Mouse (Mus musculus): ENCODE data around the gene Flvcr1. TPM values are rescaled to one million over a fixed set of nuclear protein-coding genes. Genes with fewer than 3 reads are reported as not detected.

Gene Flvcr1
- polyA plus RNA-seq, 1 experiment from 2014 or later: 3.3 TPM

DNA sequence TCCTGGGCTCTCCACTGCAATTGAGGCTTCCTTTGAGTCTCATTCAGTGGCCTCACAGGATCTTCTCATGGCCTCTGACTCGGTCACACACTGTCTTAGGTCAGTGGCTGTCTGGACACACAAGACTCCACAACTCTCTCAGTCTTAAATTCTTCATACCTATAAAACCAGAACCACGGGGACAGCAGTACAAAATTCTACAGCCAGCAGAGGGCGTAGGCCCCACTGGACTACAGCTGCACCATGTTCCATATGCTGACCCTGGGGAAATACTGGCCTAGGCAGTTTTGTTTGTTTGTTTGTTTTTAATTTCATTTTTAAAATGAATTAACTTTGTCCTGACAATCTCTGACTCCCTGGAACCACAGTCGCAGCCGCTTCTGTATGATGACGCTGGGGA lies 23.8 kb downstream of the Flvcr1 start:
- H3K36me3 ChIP-seq (ENCODE audit: control insufficient read depth, insufficient read depth): peaks cover 6% of the 10 kb centered on the region; the same call in 1 of the 2 replicates
- H3K27ac ChIP-seq (ENCODE audit: low read length): no peak overlapping the region
- 66% methylated on average over 6 of the region's 6 CpGs for WGBS
- no peak overlapping the region for H3K4me2 ChIP-seq (ENCODE audit: low read depth, low read length)
- H3K9me3 ChIP-seq (replicated peaks; ENCODE audit: control insufficient read depth, low read length): peaks cover 8% of the 10 kb centered on the region
- no peaks in the 10 kb centered on the region for H3K4me1 ChIP-seq (ENCODE audit: control insufficient read depth, insufficient read depth, low read length)
- H3K27me3 ChIP-seq (ENCODE audit: control insufficient read depth, insufficient read depth, low read length): no peaks in the 10 kb centered on the region
- H3K4me3 ChIP-seq (ENCODE audit: low read length): no peak overlapping the region
- no peak for ATAC-seq (replicated peaks; ENCODE audit: extremely low read depth, insufficient read depth, low FRiP score)
- H3K9ac ChIP-seq (ENCODE audit: low read length): no peak overlapping the region

GRCm38 (mm10) chr1:191000686-191001085 lies 25.3 kb downstream of the Flvcr1 start:
- Histone ChIP-seq H3K9ac (ENCODE audit: low read length) (no peak overlapping the region), H3K4me1 (ENCODE audit: control insufficient read depth, insufficient read depth, low read length) (peaks cover under 1% of the 10 kb centered on the region), H3K4me3 (ENCODE audit: low read length) (no peak overlapping the region), H3K27ac (ENCODE audit: low read length) (no peak overlapping the region), H3K27me3 (ENCODE audit: control insufficient read depth, insufficient read depth, low read length) (no peaks in the 10 kb centered on the region), H3K36me3 (ENCODE audit: control insufficient read depth, insufficient read depth) (0 out of 2 replicates have a peak, but pooled peaks cover 3% of the 10 kb centered on the region), H3K9me3 (replicated peaks; ENCODE audit: control insufficient read depth, low read length) (peaks cover 8% of the 10 kb centered on the region), H3K4me2 (ENCODE audit: low read depth, low read length) (no peak overlapping the region)
- WGBS: 47% methylated on average over 3 of the region's 3 CpGs
- ATAC-seq (replicated peaks; ENCODE audit: extremely low read depth, insufficient read depth, low FRiP score): peak; percentile 32; the same call in 1 of the 2 replicates

DNA sequence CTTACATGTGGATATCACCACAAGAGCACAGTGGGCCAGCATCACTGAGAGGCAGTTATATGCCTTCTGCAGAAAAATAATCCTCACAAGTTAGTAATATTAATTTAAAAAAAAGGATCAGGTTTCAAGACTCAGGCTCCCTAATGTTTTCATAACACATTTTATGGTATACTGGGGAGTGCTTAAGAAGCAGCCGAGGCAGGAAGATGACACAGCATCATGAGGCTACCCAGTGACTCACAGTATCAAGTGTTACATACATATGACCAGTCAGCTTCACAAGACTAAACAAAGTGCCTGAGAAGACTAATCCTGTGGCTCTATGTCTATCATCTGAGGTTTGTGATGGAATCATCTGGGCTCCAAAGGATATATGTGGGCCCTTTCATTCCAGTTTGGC lies 27.9 kb downstream of the Flvcr1 start:
- H3K9me3 ChIP-seq (replicated peaks; ENCODE audit: control insufficient read depth, low read length): peaks cover 8% of the 10 kb centered on the region
- no peak overlapping the region for H3K9ac ChIP-seq (ENCODE audit: low read length)
- H3K36me3 ChIP-seq (ENCODE audit: control insufficient read depth, insufficient read depth): 0 out of 2 replicates have a peak, but pooled peaks cover 3% of the 10 kb centered on the region
- H3K4me3 ChIP-seq (ENCODE audit: low read length): no peak overlapping the region
- no peak for ATAC-seq (replicated peaks; ENCODE audit: extremely low read depth, insufficient read depth, low FRiP score)
- H3K4me1 ChIP-seq (ENCODE audit: control insufficient read depth, insufficient read depth, low read length): peaks cover 5% of the 10 kb centered on the region
- WGBS: 92% methylated on average over 1 of the region's 1 CpGs
- no peak overlapping the region for H3K4me2 ChIP-seq (ENCODE audit: low read depth, low read length)
- no peak overlapping the region for H3K27ac ChIP-seq (ENCODE audit: low read length)
- no peaks in the 10 kb centered on the region for H3K27me3 ChIP-seq (ENCODE audit: control insufficient read depth, insufficient read depth, low read length)

DNA sequence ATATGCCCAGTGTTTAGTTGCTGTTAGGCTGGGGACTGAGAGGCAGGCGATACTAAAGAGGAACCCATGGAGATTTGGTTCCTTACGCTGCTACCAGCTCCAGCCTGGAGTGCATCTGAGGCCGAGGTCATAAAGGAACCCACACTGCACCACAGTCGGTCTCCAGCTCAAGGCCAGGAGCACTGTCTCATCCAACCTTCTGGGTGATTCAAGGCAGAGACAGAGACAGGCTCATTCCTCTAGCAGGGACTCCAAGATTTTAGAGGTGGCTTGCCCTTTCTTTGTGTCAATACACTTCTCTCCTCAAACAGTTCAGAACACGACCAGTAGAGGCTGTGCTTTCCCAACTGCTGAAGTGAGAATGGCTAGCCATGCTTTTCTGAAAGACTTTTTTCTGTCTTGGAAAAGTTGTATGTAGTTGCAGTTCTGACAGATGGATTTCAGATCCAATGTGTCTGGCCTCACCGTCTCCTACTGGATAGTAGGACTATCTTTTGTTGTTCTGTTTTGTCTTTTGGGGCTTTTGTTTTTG lies 29.5 kb downstream of the Flvcr1 start:
- Histone ChIP-seq H3K27me3 (ENCODE audit: control insufficient read depth, insufficient read depth, low read length) (no peaks in the 10 kb centered on the region), H3K4me3 (ENCODE audit: low read length) (no peak overlapping the region), H3K27ac (ENCODE audit: low read length) (no peak overlapping the region), H3K36me3 (ENCODE audit: control insufficient read depth, insufficient read depth) (0 out of 2 replicates have a peak, but pooled peaks cover 3% of the 10 kb centered on the region), H3K4me1 (ENCODE audit: control insufficient read depth, insufficient read depth, low read length) (peaks cover 5% of the 10 kb centered on the region), H3K4me2 (ENCODE audit: low read depth, low read length) (no peak overlapping the region), H3K9ac (ENCODE audit: low read length) (no peak overlapping the region), H3K9me3 (replicated peaks; ENCODE audit: control insufficient read depth, low read length) (peaks cover 8% of the 10 kb centered on the region)
- no peak for ATAC-seq (replicated peaks; ENCODE audit: extremely low read depth, insufficient read depth, low FRiP score)
- WGBS: 74% methylated on average over 6 of the region's 6 CpGs

DNA sequence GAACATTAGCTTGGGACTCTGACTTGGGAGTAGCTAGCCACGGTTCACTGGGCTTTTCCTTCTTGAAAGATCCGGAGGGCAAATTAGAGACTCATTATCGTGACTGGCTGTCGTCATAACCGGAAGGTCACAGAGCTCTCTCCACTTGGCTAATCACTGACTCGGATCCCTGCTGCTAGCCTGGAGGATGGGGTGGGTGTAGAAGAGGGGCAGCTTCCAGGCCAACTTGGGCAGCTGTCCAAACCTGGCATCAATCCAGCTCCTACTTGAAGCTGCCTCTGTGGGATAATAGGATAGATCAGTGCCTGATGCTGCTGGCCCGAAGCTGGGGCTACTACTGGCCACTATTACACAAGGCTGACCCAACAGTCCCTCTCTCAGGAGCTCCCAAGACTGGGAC lies 30.4 kb downstream of the Flvcr1 start:
- WGBS: 26% methylated on average over 7 of the region's 7 CpGs
- Histone ChIP-seq H3K4me1 (ENCODE audit: control insufficient read depth, insufficient read depth, low read length) (peaks cover 5% of the 10 kb centered on the region), H3K36me3 (ENCODE audit: control insufficient read depth, insufficient read depth) (0 out of 2 replicates have a peak, but pooled peaks cover 3% of the 10 kb centered on the region), H3K27ac (ENCODE audit: low read length) (no peak overlapping the region), H3K4me2 (ENCODE audit: low read depth, low read length) (no peak overlapping the region), H3K27me3 (ENCODE audit: control insufficient read depth, insufficient read depth, low read length) (no peaks in the 10 kb centered on the region), H3K9me3 (replicated peaks; ENCODE audit: control insufficient read depth, low read length) (peaks cover 8% of the 10 kb centered on the region), H3K4me3 (ENCODE audit: low read length) (no peak overlapping the region), H3K9ac (ENCODE audit: low read length) (no peak overlapping the region)
- ATAC-seq (replicated peaks; ENCODE audit: extremely low read depth, insufficient read depth, low FRiP score): no peak

GRCm38 (mm10) chr1:190989437-190990082 lies 36.4 kb downstream of the Flvcr1 start:
- no peak overlapping the region for H3K4me3 ChIP-seq (ENCODE audit: low read length)
- H3K4me2 ChIP-seq (ENCODE audit: low read depth, low read length): no peak overlapping the region
- no peaks in the 10 kb centered on the region for H3K4me1 ChIP-seq (ENCODE audit: control insufficient read depth, insufficient read depth, low read length)
- no peaks in the 10 kb centered on the region for H3K9me3 ChIP-seq (replicated peaks; ENCODE audit: control insufficient read depth, low read length)
- WGBS: 82% methylated on average over 9 of the region's 9 CpGs
- no peak overlapping the region for H3K9ac ChIP-seq (ENCODE audit: low read length)
- no peaks in the 10 kb centered on the region for H3K27me3 ChIP-seq (ENCODE audit: control insufficient read depth, insufficient read depth, low read length)
- H3K36me3 ChIP-seq (ENCODE audit: control insufficient read depth, insufficient read depth): no peaks in the 10 kb centered on the region
- ATAC-seq (replicated peaks; ENCODE audit: extremely low read depth, insufficient read depth, low FRiP score): no peak
- no peak overlapping the region for H3K27ac ChIP-seq (ENCODE audit: low read length)

- Histone ChIP-seq H3K4me3 (ENCODE audit: low read length) (no peak overlapping the region), H3K9me3 (replicated peaks; ENCODE audit: control insufficient read depth, low read length) (no peaks in the 10 kb centered on the region), H3K27ac (ENCODE audit: low read length) (no peak overlapping the region), H3K9ac (ENCODE audit: low read length) (no peak overlapping the region), H3K36me3 (ENCODE audit: control insufficient read depth, insufficient read depth) (no peaks in the 10 kb centered on the region), H3K4me2 (ENCODE audit: low read depth, low read length) (no peak overlapping the region), H3K27me3 (ENCODE audit: control insufficient read depth, insufficient read depth, low read length) (no peaks in the 10 kb centered on the region), H3K4me1 (ENCODE audit: control insufficient read depth, insufficient read depth, low read length) (peaks cover 14% of the 10 kb centered on the region)
- WGBS: 81% methylated on average over 4 of the region's 4 CpGs
- no peak for ATAC-seq (replicated peaks; ENCODE audit: extremely low read depth, insufficient read depth, low FRiP score)
Measured at GRCm38 (mm10) chr1:190981412-190981811, 44.5 kb downstream of the Flvcr1 start.

GRCm38 (mm10) chr1:190980470-190980869 lies 45.5 kb downstream of the Flvcr1 start:
- no peak for ATAC-seq (replicated peaks; ENCODE audit: extremely low read depth, insufficient read depth, low FRiP score)
- H3K27me3 ChIP-seq (ENCODE audit: control insufficient read depth, insufficient read depth, low read length): no peaks in the 10 kb centered on the region
- 87% methylated on average over 1 of the region's 1 CpGs for WGBS
- H3K9ac ChIP-seq (ENCODE audit: low read length): no peak overlapping the region
- H3K27ac ChIP-seq (ENCODE audit: low read length): no peak overlapping the region
- 0 out of 2 replicates have a peak, but pooled peaks cover 2% of the 10 kb centered on the region for H3K36me3 ChIP-seq (ENCODE audit: control insufficient read depth, insufficient read depth)
- peaks cover 19% of the 10 kb centered on the region for H3K4me1 ChIP-seq (ENCODE audit: control insufficient read depth, insufficient read depth, low read length)
- no peak overlapping the region for H3K4me3 ChIP-seq (ENCODE audit: low read length)
- H3K9me3 ChIP-seq (replicated peaks; ENCODE audit: control insufficient read depth, low read length): no peaks in the 10 kb centered on the region
- H3K4me2 ChIP-seq (ENCODE audit: low read depth, low read length): no peak overlapping the region

DNA sequence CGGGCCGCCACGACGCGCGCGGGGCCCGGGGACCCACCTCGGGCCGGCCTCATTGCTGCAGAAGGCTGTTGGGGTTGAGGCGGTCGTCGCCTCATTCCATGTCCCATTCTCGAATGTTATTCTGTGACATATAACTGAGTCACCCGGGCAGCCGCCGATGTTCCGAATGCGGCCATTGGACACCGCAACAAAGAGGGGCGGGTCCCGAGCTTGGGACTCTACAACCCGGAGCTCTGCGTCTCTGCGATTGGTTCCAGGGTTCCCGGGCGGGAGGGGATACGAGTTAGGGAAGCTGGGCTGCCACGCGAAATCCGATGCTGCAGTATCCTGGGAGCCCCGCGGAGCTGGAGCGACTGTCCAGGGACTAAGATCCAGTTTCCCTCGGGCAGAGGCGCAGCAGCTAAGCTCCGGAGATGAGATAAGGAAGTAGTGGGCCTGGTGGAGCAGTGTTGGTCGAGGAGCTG lies 46.8 kb downstream of the Flvcr1 start, which contains the start of gene Vash2:
Gene Vash2, minus strand, starts transcription at position 197 of the 464 bp plus-strand sequence.
- peak; percentile 97 for ATAC-seq (replicated peaks; ENCODE audit: extremely low read depth, insufficient read depth, low FRiP score)
- WGBS: 1% methylated on average over 38 of the region's 38 CpGs
- H3K27me3 ChIP-seq (ENCODE audit: control insufficient read depth, insufficient read depth, low read length): no peaks in the 10 kb centered on the region
- no peaks in the 10 kb centered on the region for H3K9me3 ChIP-seq (replicated peaks; ENCODE audit: control insufficient read depth, low read length)
- peaks cover 7% of the 10 kb centered on the region; the same call in 1 of the 2 replicates for H3K36me3 ChIP-seq (ENCODE audit: control insufficient read depth, insufficient read depth)
- peak within 1 kb of the TSS; percentile 76 for H3K4me3 ChIP-seq (ENCODE audit: low read length)
- peak within 1 kb of the TSS; percentile 98 for H3K4me2 ChIP-seq (ENCODE audit: low read depth, low read length)
- peak within 1 kb of the TSS; percentile 90 for H3K9ac ChIP-seq (ENCODE audit: low read length)
- peak within 1 kb of the TSS; percentile 92 for H3K27ac ChIP-seq (ENCODE audit: low read length)
- peaks cover 31% of the 10 kb centered on the region for H3K4me1 ChIP-seq (ENCODE audit: control insufficient read depth, insufficient read depth, low read length)
